Mouse (Mus musculus) liver, adult 2 months (tissue): ENCODE results near the gene Necap2. TPM values are rescaled to one million over a fixed set of nuclear protein-coding genes. Genes with fewer than 3 reads are reported as not detected.

Experiments used
- DNase-seq: peaks from one replicate; pipeline ENCODE4 v3.0.0-alpha.2; 2011; ENCODE audit warnings: low read depth, low spot score; ENCODE audit errors: extremely low read depth
- H3K27ac ChIP-seq: fragments of 200-500 bp; replicated peaks from 2 replicates; pipeline ENCODE4 v1.5.1; 2012; ENCODE audit warnings: low read depth, mild to moderate bottlenecking, control low read depth, inconsistent platforms, low read length; ENCODE audit not compliant: insufficient read depth
- H3K27me3 ChIP-seq: fragments of 200-500 bp; 2 replicates; pipeline ENCODE4 v1.6.1; 2012; ENCODE audit warnings: mild to moderate bottlenecking, moderate library complexity, low read length, inconsistent platforms; ENCODE audit not compliant: control insufficient read depth, insufficient read depth
- H3K36me3 ChIP-seq: fragments of 200-500 bp; 2 replicates; pipeline ENCODE4 v1.6.1; 2012; ENCODE audit warnings: low read length, inconsistent platforms; ENCODE audit not compliant: control insufficient read depth, insufficient read depth
- H3K4me1 ChIP-seq: fragments of 200-500 bp; 2 replicates; pipeline ENCODE4 v1.6.1; 2011; ENCODE audit warnings: low read length; ENCODE audit not compliant: control insufficient read depth, insufficient read depth
- H3K4me3 ChIP-seq: fragments of 200-500 bp; 2 replicates; pipeline ENCODE4 v1.5.1; 2011; ENCODE audit warnings: low read depth, mild to moderate bottlenecking, control low read depth, low read length, moderate library complexity; ENCODE audit not compliant: insufficient read depth
- H3K79me2 ChIP-seq: fragments of 200-500 bp; 2 replicates; pipeline ENCODE4 v1.6.1; 2012; ENCODE audit warnings: inconsistent platforms, mild to moderate bottlenecking, low read length, moderate library complexity; ENCODE audit not compliant: control insufficient read depth, insufficient read depth
- H3K9ac ChIP-seq: fragments of 200-500 bp; 2 replicates; pipeline ENCODE4 v1.6.1; 2012; ENCODE audit warnings: low read depth, mild to moderate bottlenecking, control low read depth, inconsistent platforms, low read length
- CTCF ChIP-seq: fragments of 200-500 bp; IDR thresholded peaks from 2 replicates; pipeline ENCODE4 v1.5.1; 2011; ENCODE audit warnings: low read depth, low read length, control low read depth
- POLR2A ChIP-seq: fragments of 200-500 bp; IDR thresholded peaks from 2 replicates; pipeline ENCODE4 v1.6.1; 2011; ENCODE audit warnings: low read length, control low read depth; ENCODE audit not compliant: insufficient read depth; ENCODE audit errors: extremely low read depth
- WGBS: fragments of 180-500 bp; shearing (Covaris S2); methylation state at CpG from one replicate; pipeline ENCODE4 v1.1.7; 2018; 5-methylcytosine and 5-hydroxymethylcytosine counted together
- polyA plus RNA-seq: library from polyadenylated mRNA; depleted of rRNA; stranded (reverse); fragments of >200 nt; gene quantifications from 2 replicates; pipeline ENCODE4 v1.2.3, GENCODE M21; 2012
- total RNA-seq: library from RNA; depleted of rRNA; stranded (reverse); fragments of >200 nt; gene quantifications from 2 replicates; pipeline ENCODE4 v1.2.3, GENCODE M21; 2014

Necap2 gene
- total and polyA plus RNA-seq, 2 experiments, result 5.2 to 11.3 TPM

DNA sequence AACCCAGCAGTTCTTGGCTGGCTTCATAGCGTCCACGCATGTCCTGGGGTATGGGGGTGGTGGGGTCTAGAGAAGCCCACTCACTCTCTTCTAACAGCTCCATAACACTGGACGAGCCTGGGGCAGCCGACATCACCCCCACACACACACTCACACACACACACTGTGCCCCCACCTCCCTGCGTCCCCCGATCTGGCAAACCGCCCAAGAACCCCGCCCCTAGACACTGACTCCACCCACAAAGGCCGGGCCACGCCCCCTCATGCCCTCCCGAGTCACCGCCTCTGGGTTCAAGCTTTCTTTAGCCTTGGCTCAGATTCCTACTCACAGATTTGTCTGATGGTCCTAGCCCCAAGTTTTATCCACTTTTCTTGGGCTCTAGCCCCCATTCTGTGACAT, 37.0 kb downstream of the Necap2 start:
- no peak overlapping the region for H3K9ac ChIP-seq
- H3K79me2 ChIP-seq, result no peaks in the 10 kb centered on the region

DNA sequence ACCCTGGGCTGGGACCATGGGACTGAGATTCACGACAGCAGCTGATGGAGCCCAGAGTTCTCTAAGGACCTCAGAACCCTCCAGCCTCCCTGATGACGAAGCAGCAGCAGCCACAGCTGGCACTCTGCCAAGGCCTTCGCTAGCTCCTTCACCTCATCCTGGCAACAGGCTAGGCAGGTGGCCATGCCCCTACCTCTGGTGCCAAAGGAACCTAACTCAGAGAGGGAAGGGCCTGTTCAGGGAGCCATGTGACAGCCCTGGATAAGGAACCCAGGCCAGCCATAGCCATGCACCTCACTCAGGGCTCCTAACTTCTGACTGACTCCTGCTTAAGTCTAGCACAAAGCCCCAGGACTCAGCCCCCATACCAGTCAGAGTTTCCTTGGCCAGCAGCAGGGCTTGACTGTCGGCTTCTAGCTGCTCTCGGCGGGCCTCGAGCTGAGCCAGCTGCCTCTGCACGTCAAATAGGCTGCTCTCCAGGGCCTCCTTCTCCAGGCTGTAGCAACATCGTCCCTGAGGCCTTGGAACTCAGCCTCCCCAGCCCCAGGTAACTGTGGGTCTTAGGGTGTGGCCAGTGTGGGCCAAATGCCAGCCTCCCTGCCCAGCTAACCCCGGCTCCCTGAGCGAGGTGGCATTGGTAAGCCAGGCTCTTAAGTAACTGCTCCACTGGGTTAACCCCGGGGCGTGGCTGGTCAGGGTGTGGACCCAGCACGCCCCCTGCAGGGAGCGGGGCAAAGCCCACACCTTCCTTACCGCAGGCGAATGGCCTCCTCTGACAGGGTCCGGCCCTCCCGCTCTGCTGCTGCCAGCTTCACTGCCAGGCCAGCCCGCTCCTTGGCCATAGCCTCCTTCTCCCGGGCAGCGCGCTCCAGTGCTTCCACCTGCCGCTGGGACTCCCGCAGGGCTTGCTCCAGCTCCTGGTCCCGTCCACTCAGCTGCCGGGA, 44.3 kb downstream of the Necap2 start:
- WGBS, result 86% methylated on average over 27 of the region's 27 CpGs
- H3K4me1 ChIP-seq, result no peaks in the 10 kb centered on the region
- no peak overlapping the region for H3K27ac ChIP-seq
- H3K36me3 ChIP-seq, result no peaks in the 10 kb centered on the region
- H3K79me2 ChIP-seq, result no peaks in the 10 kb centered on the region
- TF ChIP-seq POLR2A (no peak), CTCF (no peak)
- H3K4me3 ChIP-seq, result no peak overlapping the region
- H3K9ac ChIP-seq, result no peak overlapping the region
- no peaks in the 10 kb centered on the region for H3K27me3 ChIP-seq
- DNase-seq, result no peak

More for the DNA sequence above, 37.0 kb downstream of the Necap2 start:
- Histone ChIP-seq H3K27me3 (no peaks in the 10 kb centered on the region), H3K27ac (no peak overlapping the region), H3K4me3 (no peak overlapping the region), H3K36me3 (no peaks in the 10 kb centered on the region), H3K4me1 (no peaks in the 10 kb centered on the region)
- WGBS, result 67% methylated on average over 12 of the region's 12 CpGs
- TF ChIP-seq CTCF, result no peak
- no peak for TF ChIP-seq POLR2A
- no peak for DNase-seq

DNA sequence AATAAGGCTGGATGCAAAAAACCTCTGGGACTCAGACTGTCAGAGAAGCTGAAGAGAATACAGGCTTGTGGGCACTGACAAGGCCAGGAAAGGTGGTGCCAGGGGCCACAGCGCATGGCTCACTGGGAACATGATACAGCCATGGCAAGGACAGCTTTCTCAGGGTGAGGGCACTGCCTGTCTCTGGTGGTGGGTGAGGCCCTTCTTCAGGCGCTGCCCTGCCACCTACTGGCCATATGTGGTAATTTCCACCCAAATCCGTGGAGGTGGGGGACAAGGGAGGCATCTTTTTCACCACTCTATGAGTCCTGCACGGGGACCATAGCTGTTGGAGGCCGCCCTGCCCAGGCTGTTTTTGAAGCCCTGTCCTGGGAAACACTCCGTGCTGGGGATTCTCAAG, 46.4 kb downstream of the Necap2 start:
- Histone ChIP-seq H3K4me1 (no peaks in the 10 kb centered on the region), H3K9ac (no peak overlapping the region), H3K27ac (no peak overlapping the region), H3K27me3 (no peaks in the 10 kb centered on the region), H3K36me3 (no peaks in the 10 kb centered on the region), H3K79me2 (no peaks in the 10 kb centered on the region), H3K4me3 (no peak overlapping the region)
- TF ChIP-seq CTCF (peak; percentile 95), POLR2A (no peak)
- WGBS, result 10% methylated on average over 6 of the region's 6 CpGs
- peak; percentile 18 for DNase-seq

DNA sequence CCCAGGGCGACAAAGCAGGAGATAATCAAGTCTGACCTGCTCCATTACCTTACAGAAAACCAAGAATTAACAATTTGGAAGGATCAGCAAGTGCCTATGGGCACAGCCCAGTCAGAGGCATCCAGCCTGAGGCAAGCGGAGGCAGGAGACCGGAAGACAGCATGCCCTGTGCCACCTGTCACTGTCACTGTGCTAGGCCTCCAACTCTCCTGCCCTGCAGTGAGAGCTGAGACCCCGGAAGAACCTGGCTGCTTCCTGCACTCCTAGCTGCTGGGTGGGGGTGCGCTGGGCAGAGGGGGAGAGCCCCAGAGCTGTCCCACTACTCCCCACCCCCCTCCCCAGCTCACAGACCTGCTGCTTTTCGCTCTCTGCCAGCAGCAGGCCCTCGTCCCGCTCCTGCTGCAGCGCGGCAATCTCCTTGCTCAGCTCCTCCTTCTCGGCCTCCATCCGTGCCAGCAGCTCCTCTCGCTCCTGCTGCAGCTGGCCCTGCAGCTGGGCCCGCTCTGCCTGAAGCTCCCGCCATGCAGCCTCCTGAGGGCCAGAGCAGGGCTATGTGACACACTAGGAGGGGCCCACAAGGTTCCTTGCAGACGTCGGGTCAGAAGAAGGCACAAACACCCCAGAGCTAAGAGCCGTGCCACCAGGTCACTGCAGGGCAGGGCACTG, 47.5 kb downstream of the Necap2 start:
- H3K4me3 ChIP-seq, result no peak overlapping the region
- no peak for DNase-seq
- H3K36me3 ChIP-seq, result no peaks in the 10 kb centered on the region
- H3K4me1 ChIP-seq, result no peaks in the 10 kb centered on the region
- H3K27ac ChIP-seq, result no peak overlapping the region
- no peaks in the 10 kb centered on the region for H3K27me3 ChIP-seq
- no peak overlapping the region for H3K9ac ChIP-seq
- no peak for TF ChIP-seq POLR2A
- TF ChIP-seq CTCF, result no peak
- no peaks in the 10 kb centered on the region for H3K79me2 ChIP-seq
- 90% methylated on average over 17 of the region's 18 CpGs for whole genome bisulfite sequencing

DNA sequence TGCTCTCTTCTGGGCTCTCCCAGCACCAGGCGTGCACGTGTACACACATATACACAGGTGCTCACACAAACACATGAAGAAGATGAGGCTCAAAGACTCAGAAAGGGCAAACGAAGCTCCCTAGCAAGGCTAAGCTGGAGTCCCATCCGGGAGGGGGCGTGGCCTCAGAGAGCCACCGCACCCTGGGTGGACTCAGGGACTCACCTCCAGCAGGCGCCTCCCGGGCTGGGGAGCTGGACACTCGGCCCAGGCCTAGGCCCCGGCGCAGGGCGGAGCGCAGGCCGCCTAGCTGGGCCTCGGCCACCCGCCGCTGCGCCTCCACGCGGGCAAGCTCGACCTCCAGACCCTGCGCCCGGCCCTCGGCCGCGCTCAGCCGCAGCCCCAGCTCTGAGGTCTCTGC, 53.2 kb downstream of the Necap2 start:
- H3K9ac ChIP-seq, result no peak overlapping the region
- no peak overlapping the region for H3K4me3 ChIP-seq
- H3K27me3 ChIP-seq, result no peaks in the 10 kb centered on the region
- H3K36me3 ChIP-seq, result no peaks in the 10 kb centered on the region
- no peak for DNase-seq
- TF ChIP-seq CTCF (no peak), POLR2A (no peak)
- H3K27ac ChIP-seq, result no peak overlapping the region
- WGBS, result 70% methylated on average over 27 of the region's 27 CpGs
- no peaks in the 10 kb centered on the region for H3K79me2 ChIP-seq
- no peaks in the 10 kb centered on the region for H3K4me1 ChIP-seq

DNA sequence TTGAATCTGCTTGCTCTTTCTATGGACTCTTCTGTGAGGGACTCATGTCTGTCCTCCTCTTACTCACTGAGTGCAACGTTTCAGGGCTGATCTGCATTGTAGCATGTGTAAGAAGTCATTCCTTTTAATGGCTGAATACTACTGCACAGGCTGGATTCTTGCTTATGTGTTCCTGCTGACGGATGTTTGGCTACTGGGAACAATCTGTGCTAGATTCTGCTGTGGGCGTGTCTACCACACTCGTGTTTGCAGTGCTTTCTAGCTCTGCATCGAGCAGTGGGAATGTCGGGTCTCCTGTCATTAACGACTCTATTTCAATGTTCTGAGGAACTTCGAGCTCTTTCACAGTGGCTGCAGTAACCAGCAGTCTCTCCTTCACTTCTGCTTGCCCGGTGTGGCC, 54.1 kb downstream of the Necap2 start:
- H3K36me3 ChIP-seq, result no peaks in the 10 kb centered on the region
- WGBS, result 71% methylated on average over 9 of the region's 9 CpGs
- TF ChIP-seq CTCF (no peak), POLR2A (no peak)
- H3K9ac ChIP-seq, result no peak overlapping the region
- H3K79me2 ChIP-seq, result no peaks in the 10 kb centered on the region
- no peaks in the 10 kb centered on the region for H3K4me1 ChIP-seq
- H3K27me3 ChIP-seq, result no peaks in the 10 kb centered on the region
- H3K4me3 ChIP-seq, result no peak overlapping the region
- no peak overlapping the region for H3K27ac ChIP-seq
- no peak for DNase-seq
